Mouse (Mus musculus) forebrain, embryonic 11.5 days (tissue): ENCODE measurements at regions not wholly inside any gene's neighbourhood (a gene's known extent, or its start where the extent isn't known, plus 50 kb on each side); places are given as distances from the start of the nearest gene placed in this dataset.

Source experiments
- ATAC-seq: fragments of 200-750 bp; cut with Nextera tagmentation; replicated peaks from 2 replicates; pipeline ENCODE4 v1.8.0; 2017; ENCODE audit warnings: moderate TSS enrichment; ENCODE audit not compliant: low FRiP score
- DNase-seq: peaks from one replicate; pipeline ENCODE4 v3.0.0-alpha.2; 2017; ENCODE audit warnings: low spot score
- H3K27ac ChIP-seq: fragments of 300-500 bp; sonication (generic); 2 replicates; pipeline ENCODE4 v1.5.1; 2014; ENCODE audit warnings: low read depth, low read length
- H3K27me3 ChIP-seq: fragments of 300-500 bp; sonication (generic); 2 replicates; pipeline ENCODE4 v1.6.1; 2014; ENCODE audit warnings: mild to moderate bottlenecking, low read length, mixed read lengths; ENCODE audit not compliant: control insufficient read depth, insufficient read depth
- H3K36me3 ChIP-seq: fragments of 300-500 bp; sonication (generic); 2 replicates; pipeline ENCODE4 v1.6.1; 2014; ENCODE audit warnings: mild to moderate bottlenecking, low read length, moderate library complexity, mixed read lengths; ENCODE audit not compliant: control insufficient read depth, insufficient read depth
- H3K4me1 ChIP-seq: fragments of 300-500 bp; sonication (generic); replicated peaks from 2 replicates; pipeline ENCODE4 v1.6.1; 2014; ENCODE audit warnings: low read length, mixed read lengths; ENCODE audit not compliant: control insufficient read depth, insufficient read depth
- H3K4me2 ChIP-seq: fragments of 300-500 bp; sonication (generic); 2 replicates; pipeline ENCODE4 v1.6.1; 2014; ENCODE audit warnings: low read depth, mild to moderate bottlenecking, low read length, moderate library complexity, mixed read lengths; ENCODE audit not compliant: severe bottlenecking
- H3K4me3 ChIP-seq: fragments of 300-500 bp; sonication (generic); 2 replicates; pipeline ENCODE4 v1.5.1; 2014; ENCODE audit warnings: low read depth, low read length
- H3K9ac ChIP-seq: fragments of 300-500 bp; sonication (generic); 2 replicates; pipeline ENCODE4 v1.6.1; 2014; ENCODE audit warnings: low read length
- H3K9me3 ChIP-seq: fragments of 300-500 bp; sonication (generic); 2 replicates; pipeline ENCODE4 v1.6.1; 2016; ENCODE audit warnings: low read length, mixed read lengths; ENCODE audit not compliant: control insufficient read depth
- WGBS: fragments of 180-500 bp; shearing (Covaris S2); extraction: QIAGEN DNeasy Blood & Tissue Kit; methylation state at CpG from one replicate; pipeline ENCODE4 v1.1.7; 2014; 5-methylcytosine and 5-hydroxymethylcytosine counted together

GRCm38 (mm10) chr10:45888835-45889234, 311.2 kb downstream of the Hace1 start:
- 83% methylated on average over 4 of the region's 4 CpGs for WGBS
- Histone ChIP-seq H3K27ac (no peak overlapping the region), H3K36me3 (no peaks in the 10 kb centered on the region), H3K4me1 (no peaks in the 10 kb centered on the region), H3K4me3 (no peak overlapping the region), H3K9me3 (no peaks in the 10 kb centered on the region), H3K4me2 (no peak overlapping the region), H3K27me3 (no peaks in the 10 kb centered on the region), H3K9ac (no peak overlapping the region)
- no peak for DNase-seq
- ATAC-seq, result no peak

GRCm38 (mm10) chr10:45889381-45889951, 311.8 kb downstream of the Hace1 start:
- no peak overlapping the region for H3K4me2 ChIP-seq
- H3K36me3 ChIP-seq, result no peaks in the 10 kb centered on the region
- no peaks in the 10 kb centered on the region for H3K27me3 ChIP-seq
- WGBS, result 66% methylated on average over 13 of the region's 13 CpGs
- H3K9ac ChIP-seq, result no peak overlapping the region
- H3K4me1 ChIP-seq, result no peaks in the 10 kb centered on the region
- H3K4me3 ChIP-seq, result no peak overlapping the region
- H3K27ac ChIP-seq, result no peak overlapping the region
- no peak for ATAC-seq
- H3K9me3 ChIP-seq, result no peaks in the 10 kb centered on the region
- no peak for DNase-seq

GRCm38 (mm10) chr10:45890088-45890626, 312.5 kb downstream of the Hace1 start:
- Histone ChIP-seq H3K9ac (no peak overlapping the region), H3K4me1 (no peaks in the 10 kb centered on the region), H3K4me3 (no peak overlapping the region), H3K27ac (no peak overlapping the region), H3K9me3 (no peaks in the 10 kb centered on the region), H3K27me3 (no peaks in the 10 kb centered on the region), H3K36me3 (no peaks in the 10 kb centered on the region), H3K4me2 (no peak overlapping the region)
- ATAC-seq, result no peak
- WGBS, result 89% methylated on average over 9 of the region's 9 CpGs
- DNase-seq, result no peak

- no peak overlapping the region for H3K27ac ChIP-seq
- 53% methylated on average over 2 of the region's 2 CpGs for WGBS
- no peak overlapping the region for H3K4me2 ChIP-seq
- ATAC-seq, result no peak
- no peaks in the 10 kb centered on the region for H3K36me3 ChIP-seq
- no peak overlapping the region for H3K9ac ChIP-seq
- H3K9me3 ChIP-seq, result no peaks in the 10 kb centered on the region
- H3K4me3 ChIP-seq, result no peak overlapping the region
- no peaks in the 10 kb centered on the region for H3K27me3 ChIP-seq
- no peaks in the 10 kb centered on the region for H3K4me1 ChIP-seq
- no peak for DNase-seq
These were observed 314.8 kb downstream of the Hace1 start for GRCm38 (mm10) chr10:45892464-45892863.

DNA sequence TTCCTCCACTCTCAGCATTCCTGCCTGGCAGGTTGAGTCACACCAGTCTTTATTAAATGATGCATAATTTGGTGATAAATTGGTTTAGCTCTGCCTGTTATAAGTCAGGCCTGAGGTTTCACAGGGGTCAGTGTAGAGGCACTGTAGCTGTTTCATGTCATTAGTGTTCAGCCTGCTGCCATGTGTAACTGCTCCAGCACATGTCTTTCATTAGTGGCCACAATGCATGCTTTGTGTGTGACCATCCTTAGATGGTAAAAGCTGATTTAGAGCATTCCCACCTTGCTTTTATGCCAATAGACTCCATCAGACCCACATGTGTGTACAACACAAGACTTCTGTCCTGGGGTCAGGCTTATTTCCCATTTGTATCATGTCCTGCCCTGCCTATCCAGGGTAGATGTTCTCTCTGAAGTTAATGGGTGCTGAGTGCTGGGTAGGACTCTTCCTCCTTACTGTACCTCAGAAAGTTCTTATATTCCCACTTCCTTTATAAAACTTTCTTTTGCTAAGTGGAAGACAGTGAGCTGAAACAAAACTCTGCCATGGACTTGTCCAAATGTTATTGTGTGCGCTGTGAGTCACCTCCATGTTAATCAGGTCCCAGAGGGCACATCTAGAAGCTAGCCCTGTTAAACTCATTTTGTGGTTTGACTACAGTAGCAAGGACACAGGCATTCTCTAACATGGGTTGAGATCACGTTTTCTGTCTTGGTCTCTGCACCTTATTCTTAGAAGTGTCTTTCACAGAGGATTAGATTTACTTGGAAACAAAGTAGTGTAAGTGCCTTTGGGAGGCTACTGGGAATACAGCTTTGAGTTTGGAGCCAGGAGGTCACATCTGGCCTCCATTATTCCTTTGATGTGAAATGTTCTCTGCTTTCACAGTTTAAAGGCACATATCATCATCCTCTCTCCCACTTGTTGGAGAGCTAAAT, 316.5 kb downstream of the Hace1 start:
- H3K9ac ChIP-seq, result no peak overlapping the region
- H3K9me3 ChIP-seq, result no peaks in the 10 kb centered on the region
- ATAC-seq (no peak), DNase-seq (no peak)
- H3K36me3 ChIP-seq, result no peaks in the 10 kb centered on the region
- no peak overlapping the region for H3K4me2 ChIP-seq
- no peaks in the 10 kb centered on the region for H3K4me1 ChIP-seq
- no peak overlapping the region for H3K27ac ChIP-seq
- no peak overlapping the region for H3K4me3 ChIP-seq
- WGBS, result 62% methylated on average over 2 of the region's 2 CpGs
- no peaks in the 10 kb centered on the region for H3K27me3 ChIP-seq

- no peak overlapping the region for H3K27ac ChIP-seq
- H3K9ac ChIP-seq, result no peak overlapping the region
- DNase-seq (no peak), ATAC-seq (no peak)
- 20% methylated on average over 3 of the region's 3 CpGs for WGBS
- H3K9me3 ChIP-seq, result peaks cover 2% of the 10 kb centered on the region; the same call in 1 of the 2 replicates
- no peaks in the 10 kb centered on the region for H3K36me3 ChIP-seq
- H3K4me2 ChIP-seq, result no peak overlapping the region
- H3K4me3 ChIP-seq, result no peak overlapping the region
- no peaks in the 10 kb centered on the region for H3K27me3 ChIP-seq
- no peaks in the 10 kb centered on the region for H3K4me1 ChIP-seq
These were observed 339.3 kb downstream of the Hace1 start for GRCm38 (mm10) chr10:45916928-45917327.

GRCm38 (mm10) chr10:45925746-45926145, 348.1 kb downstream of the Hace1 start:
- no peak overlapping the region for H3K4me2 ChIP-seq
- H3K36me3 ChIP-seq, result no peaks in the 10 kb centered on the region
- 47% methylated on average over 1 of the region's 1 CpGs for WGBS
- H3K4me1 ChIP-seq, result no peaks in the 10 kb centered on the region
- H3K9ac ChIP-seq, result no peak overlapping the region
- DNase-seq (no peak), ATAC-seq (no peak)
- no peak overlapping the region for H3K27ac ChIP-seq
- no peaks in the 10 kb centered on the region for H3K9me3 ChIP-seq
- no peak overlapping the region for H3K4me3 ChIP-seq
- H3K27me3 ChIP-seq, result no peaks in the 10 kb centered on the region

GRCm38 (mm10) chr10:45933631-45934310, 356.1 kb downstream of the Hace1 start:
- ATAC-seq (no peak), DNase-seq (no peak)
- H3K4me2 ChIP-seq, result no peak overlapping the region
- WGBS, result 83% methylated on average over 4 of the region's 4 CpGs
- no peak overlapping the region for H3K27ac ChIP-seq
- no peaks in the 10 kb centered on the region for H3K36me3 ChIP-seq
- H3K27me3 ChIP-seq, result no peaks in the 10 kb centered on the region
- no peaks in the 10 kb centered on the region for H3K9me3 ChIP-seq
- no peak overlapping the region for H3K4me3 ChIP-seq
- no peak overlapping the region for H3K9ac ChIP-seq
- no peaks in the 10 kb centered on the region for H3K4me1 ChIP-seq
